Mouse (Mus musculus) urinary bladder, postnatal 14 days (tissue): ENCODE data around the gene Blmh.

Experiments used
- DNase-seq: peaks from one replicate; pipeline ENCODE4 v3.0.0; 2021; ENCODE audit warnings: low spot score

Gene Blmh

DNA sequence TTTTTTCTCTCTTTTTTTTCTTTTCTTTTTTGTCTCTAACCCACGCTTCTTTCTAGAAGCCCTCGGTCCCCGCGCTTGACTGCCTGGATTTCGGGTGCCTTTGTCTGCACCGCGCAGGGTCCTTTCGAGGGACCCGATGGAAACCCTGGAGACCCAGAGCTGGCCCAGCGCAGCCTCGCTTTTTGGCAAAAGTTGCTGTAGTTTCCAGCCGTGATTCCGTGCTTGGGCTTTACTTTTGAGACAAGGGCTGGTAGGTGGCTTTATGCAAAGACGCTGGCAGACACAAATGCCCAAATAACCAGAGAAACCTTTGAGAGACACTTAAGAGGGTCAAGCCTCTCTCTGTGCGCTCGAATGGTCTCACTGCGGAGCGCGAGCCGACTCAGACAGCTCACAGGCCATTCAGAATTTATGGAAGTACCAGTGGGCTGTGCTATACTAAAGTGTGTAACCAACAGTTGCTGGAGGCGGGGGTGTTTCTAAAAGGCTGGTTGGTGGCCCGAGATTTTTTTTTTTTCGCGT, 74.2 kb downstream of the Blmh start:
- DNase-seq: no peak

DNA sequence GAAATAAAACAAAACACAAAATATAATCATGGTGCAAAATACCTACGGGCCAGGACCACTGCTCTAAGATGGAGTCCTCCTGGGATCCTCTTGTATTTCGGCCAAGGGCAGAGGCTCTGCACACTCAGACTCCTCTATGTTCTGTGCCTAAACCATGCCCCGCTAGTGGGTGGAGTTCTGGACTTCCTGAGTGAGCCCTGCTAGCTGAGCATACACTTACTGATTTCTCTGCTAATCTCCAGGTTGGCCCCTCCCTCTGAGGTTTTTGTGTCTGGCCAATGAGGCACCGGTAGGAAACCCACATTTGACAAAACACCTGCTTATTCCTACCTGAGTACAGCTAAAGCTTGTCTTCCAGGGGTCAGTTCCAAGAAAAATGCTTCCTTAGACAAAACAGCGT, 76.1 kb downstream of the Blmh start:
- no peak for DNase-seq

DNA sequence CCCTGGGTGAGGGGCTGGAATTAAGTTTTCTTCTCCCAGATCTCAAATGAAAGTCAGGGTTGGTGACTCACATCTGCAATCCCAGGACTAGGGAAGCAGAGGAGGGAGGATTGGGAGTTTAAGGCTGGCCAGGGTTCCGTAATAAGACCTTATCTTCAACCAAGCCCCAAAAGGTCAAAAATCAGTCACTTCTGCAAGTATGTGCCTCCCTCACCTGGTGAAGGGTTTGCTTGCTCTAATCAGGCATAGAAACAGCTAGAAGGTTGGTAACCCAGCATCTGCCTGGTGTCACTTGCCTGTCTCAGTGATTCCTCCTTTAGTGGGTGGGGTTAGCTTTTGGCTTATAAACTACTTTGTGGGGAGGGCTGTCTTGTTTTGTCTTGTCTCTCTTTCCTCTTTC, 77.8 kb downstream of the Blmh start:
- DNase-seq: no peak

DNA sequence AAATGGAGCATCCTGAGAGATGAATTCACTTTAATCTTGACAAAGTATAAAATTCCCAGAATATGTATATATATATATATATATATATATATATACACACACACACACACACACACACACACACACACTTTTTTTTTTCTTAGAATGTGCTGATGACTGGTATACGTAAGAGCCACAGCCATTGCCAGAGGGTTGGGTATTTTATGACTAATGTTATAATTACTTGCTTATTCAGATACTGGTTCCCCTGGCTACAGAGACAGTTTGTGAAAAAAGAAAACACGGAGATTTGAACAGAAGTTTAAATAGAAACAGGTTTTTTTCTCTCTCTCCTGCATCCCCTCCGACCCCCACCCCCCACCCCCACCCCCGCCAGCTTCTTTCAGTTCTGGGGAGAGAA, 81.3 kb downstream of the Blmh start:
- no peak for DNase-seq

DNA sequence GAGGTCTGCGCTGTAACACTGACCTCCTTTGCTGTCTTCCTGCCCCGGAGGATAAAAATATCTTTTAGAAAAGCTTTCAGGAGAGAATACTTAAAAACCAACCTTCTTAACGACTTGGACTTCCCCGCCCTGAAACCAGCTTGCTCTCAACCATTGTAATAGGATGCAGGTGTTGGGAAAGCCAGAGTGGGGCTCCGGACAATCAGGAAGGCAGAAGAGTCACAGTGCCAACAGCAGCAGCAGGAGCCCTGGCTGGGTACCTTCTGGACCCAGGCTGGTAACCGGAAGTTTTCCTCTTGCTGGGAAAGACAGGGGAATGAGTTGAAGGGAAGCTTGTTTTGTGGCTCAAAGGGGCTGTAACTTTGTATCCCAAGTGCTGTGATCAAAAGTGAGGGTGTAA, 82.0 kb downstream of the Blmh start:
- no peak for DNase-seq

DNA sequence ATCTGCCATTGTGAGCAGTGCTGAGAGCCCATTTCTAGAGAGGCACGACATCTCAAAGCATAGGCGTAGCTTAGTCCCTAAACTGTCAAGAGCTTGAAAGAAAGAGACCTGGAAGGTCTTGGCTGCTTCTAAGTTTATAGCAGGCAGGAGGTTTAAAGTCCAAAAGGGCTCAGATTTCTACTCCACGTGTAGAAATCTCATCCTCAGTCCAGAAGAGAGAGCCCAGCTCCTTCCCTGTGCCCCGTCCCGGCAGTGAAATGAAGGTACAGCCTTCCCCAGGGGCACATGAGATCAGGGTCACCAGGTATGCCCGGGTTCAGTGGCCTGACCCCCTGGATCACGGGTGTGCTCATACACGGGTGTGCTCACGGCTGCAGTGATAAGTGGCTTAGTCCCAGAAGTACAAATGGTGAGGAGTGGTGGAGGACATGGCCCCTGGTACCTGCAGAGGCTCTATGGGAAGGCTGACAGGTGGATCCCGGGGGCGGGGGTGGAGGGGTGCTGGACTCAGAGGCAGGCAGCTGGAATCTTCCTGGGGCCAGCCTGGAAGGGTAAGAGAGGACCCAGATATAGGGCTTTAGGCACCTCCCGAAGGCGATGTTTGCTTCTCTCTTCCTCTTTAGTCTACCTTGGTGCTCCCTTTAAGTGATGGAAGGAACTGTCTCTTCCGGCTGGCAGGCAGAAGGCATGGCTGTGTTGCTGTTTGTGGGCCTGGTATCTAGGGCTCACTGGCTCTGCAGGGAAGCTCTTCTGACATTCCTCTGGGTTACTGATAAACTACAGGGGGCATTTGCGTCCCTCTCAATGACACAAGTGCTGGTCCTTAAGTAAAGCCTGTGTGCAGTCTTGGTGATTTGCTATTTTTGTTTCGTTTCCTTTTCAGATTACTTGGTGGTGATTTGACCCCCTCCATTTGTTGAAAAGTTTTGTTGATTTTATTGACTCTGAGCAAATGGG, 84.7 kb downstream of the Blmh start:
- no peak for DNase-seq

DNA sequence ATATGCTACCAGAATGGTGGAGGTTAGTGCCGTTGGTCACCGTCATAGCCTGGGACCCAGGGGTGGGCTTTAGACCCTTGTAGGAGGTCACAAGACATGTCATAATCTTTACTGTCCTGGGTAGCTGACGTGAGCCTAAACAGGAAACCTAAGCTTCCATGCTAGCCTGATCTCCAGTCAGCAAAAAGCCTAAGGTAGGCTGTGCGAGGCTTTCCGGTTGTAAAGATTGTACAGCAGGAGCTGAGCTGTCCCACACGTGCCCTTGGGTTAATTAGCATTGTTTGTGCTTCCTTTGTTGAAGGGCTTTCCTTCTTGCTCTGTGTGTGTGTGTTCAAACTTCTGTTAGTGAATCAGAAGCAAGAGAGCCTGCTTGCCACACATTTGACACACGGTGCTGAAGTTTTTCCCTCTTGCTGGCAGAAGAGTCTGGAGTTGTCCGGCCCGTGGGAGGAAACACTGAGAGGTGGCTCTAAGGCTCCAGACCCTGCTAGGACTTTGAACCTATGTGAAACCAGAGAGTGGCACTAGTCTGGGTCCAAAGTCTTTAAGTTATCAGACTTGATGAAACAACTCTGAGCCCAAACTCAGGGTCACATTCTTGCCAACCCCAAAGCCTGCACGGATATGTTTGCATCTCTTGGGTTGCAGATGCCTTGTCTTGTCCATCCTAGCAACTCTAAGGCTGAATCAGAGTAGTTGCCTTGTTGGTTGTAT, 86.3 kb downstream of the Blmh start:
- no peak for DNase-seq

DNA sequence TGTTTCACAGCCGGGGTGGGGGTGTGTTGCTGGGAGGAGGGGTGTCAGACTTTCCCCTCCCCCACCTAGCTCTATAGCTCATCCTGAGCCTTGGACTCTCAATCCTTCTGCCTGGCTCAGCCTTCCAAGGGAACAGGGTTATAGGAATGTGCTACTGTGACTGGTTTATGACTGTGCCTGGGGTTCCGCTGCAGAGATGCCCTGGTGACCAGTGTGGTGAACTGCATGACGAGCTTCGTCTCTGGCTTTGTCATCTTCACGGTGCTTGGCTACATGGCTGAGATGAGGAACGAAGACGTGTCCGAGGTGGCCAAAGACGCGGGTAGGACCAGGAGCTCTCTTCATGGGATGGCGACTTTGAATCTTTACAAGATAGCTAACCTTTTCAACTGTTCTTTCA, 93.4 kb downstream of the Blmh start:
- DNase-seq: no peak

DNA sequence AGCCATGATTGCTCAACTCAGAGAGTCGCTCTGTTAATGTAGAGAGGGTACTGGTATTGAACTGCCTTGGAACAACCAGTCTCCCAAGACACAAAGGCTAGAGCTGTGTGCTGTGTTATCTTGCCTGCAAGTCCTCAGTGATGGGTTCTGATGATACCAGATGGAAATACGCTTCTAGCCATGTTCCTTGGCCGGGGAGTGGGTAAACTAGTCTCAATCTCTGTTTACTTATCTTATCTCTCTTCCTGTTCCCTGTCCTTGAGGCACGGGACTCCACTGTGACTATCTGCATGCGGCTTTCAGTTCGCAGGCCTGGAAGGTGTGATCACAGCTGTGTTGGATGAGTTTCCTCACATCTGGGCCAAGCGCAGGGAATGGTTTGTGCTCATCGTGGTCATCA, 94.9 kb downstream of the Blmh start:
- DNase-seq: no peak

DNA sequence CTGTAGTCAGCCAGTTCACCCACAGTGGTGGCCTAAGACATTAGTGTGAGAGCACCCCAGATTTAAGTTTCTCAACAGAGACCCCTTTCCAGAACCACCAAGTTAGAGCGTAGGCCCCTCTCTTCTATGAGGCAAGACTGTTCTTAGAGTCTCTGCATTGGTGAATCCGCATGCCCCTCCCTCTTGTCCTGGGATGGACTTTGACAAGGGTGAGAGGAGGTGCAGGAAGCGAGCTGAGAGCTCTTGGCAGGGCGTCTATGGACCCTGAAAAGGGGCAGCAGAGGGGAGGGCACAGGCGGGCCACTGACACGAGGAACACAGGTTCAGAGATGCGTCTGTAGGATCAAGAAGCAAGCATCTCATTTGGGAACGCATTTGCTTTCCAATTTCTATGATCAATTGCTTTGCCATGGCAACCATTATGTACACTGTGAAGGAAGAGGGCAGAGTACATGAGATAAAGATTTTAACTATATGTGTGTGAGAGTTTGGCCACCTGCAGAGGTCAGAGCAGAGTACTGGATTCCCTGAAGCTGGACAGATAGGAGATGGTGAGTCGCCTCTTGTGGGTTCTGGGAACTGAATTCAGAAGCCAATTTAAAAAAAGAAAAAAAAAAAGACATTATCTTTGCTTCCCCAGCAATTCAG, 97.3 kb downstream of the Blmh start:
- DNase-seq: no peak

DNA sequence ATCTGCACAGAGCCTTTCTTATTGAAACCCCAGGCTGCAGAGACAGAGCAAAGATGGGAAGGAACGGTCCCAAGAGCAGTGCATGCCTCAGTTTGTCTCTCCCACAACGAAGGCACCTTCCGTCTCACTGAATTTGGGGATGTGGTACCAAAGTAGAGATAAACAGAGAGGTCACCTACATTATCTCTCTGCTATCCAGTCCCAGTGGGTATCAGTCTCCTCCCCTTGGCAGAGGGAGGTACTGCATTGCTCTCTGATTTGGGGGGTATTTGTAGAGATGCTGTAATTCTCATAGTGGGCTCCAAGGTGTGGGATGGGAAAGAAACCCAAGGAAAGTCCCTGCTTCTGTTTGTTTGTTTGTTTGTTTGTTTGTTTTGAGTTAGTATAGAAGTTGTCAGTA, 102.0 kb downstream of the Blmh start:
- no peak for DNase-seq

DNA sequence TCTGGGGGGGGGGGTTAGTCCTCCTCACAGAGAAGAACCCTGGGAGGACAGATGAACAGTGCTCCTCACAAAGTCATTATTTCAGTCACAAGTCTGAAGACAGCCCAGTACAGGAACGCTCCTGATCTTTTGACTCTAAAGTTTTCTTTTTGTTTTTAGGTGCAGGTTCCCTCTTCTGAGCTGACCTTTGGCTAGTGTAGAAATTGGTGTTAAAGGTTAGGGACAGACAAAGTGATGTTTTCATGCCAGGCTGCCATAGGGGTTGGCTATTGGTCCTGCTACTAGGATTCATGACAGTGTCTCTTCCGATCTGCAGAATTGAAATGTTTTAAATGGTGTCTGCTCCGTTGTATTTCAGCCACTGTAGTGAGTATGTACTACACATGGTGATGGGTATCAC, 103.5 kb downstream of the Blmh start:
- DNase-seq: no peak

DNA sequence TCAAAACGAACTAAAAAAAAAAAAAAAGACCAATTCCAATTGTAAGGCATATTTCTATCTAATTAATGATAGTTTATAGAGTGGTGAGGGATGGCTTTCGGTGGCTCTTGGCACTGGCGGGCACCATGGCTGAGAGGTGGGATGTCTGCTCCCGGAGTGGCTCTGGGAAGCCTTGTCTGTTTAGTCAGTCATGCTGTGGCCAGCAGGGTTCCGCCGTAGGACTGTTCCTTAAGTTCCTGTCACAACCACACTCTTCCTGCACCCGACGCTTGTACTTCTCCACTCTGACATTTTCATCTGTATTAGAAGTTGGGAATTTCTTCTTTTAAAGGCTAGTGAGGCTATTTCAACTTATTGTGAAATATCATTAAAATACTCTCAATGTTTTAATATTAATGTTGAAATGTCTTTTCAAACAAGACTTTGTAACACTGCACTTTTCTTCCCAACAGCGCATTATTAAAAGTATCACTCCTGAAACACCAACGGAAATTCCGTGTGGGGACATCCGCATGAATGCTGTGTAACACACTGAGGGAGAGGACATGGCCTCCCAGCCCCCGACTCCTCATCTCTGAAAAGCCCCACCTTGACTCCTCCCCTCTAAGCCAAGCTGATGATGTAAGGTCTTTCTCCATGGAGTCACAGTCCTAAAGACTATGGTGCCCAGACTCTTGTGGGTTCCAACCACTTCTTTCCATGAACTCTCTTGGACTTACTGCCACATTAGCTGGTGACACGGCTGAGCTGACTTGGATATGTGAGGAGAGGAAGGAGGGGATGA, 106.7 kb downstream of the Blmh start:
- no peak for DNase-seq
